Mouse (Mus musculus) hindbrain, embryonic 16.5 days (tissue): ENCODE results near the gene Psmd8. TPM values are rescaled to one million over a fixed set of nuclear protein-coding genes. Genes with fewer than 3 reads are reported as not detected.
"Not testable (repeated sequence)": the region's sequence is repeated elsewhere in the genome, so short reads cannot be mapped to it uniquely, and the experiment has no call there.

Source experiments
- ATAC-seq: fragments of 200-750 bp; cut with Nextera tagmentation; 2 replicates; pipeline ENCODE4 v1.8.0; 2017; ENCODE audit warnings: moderate TSS enrichment, moderate library complexity
- H3K27ac ChIP-seq: fragments of 300-500 bp; sonication (generic); 2 replicates; pipeline ENCODE4 v1.5.1; 2014; ENCODE audit warnings: low read depth, mild to moderate bottlenecking, control low read depth, low read length, moderate library complexity
- H3K27me3 ChIP-seq: fragments of 300-500 bp; sonication (generic); replicated peaks from 2 replicates; pipeline ENCODE4 v1.6.1; 2014; ENCODE audit warnings: low read length; ENCODE audit not compliant: control insufficient read depth, insufficient read depth
- H3K36me3 ChIP-seq: fragments of 300-500 bp; sonication (generic); 2 replicates; pipeline ENCODE4 v1.6.1; 2014; ENCODE audit warnings: mild to moderate bottlenecking, low read length, moderate library complexity, mixed read lengths; ENCODE audit not compliant: control insufficient read depth, insufficient read depth
- H3K4me1 ChIP-seq: fragments of 300-500 bp; sonication (generic); 2 replicates; pipeline ENCODE4 v1.6.1; 2014; ENCODE audit warnings: low read depth, low read length; ENCODE audit not compliant: control insufficient read depth, insufficient read depth
- H3K4me2 ChIP-seq: fragments of 300-500 bp; sonication (generic); 2 replicates; pipeline ENCODE4 v1.6.1; 2014; ENCODE audit warnings: mild to moderate bottlenecking, low read length, control low read depth, moderate library complexity
- H3K4me3 ChIP-seq: fragments of 300-500 bp; sonication (generic); 2 replicates; pipeline ENCODE4 v1.5.1; 2014; ENCODE audit warnings: mild to moderate bottlenecking, low read length, control low read depth, moderate library complexity
- H3K9ac ChIP-seq: fragments of 300-500 bp; sonication (generic); 2 replicates; pipeline ENCODE4 v1.6.1; 2014; ENCODE audit warnings: low read depth, mild to moderate bottlenecking, control low read depth, low read length, moderate library complexity
- H3K9me3 ChIP-seq: fragments of 300-500 bp; sonication (generic); 2 replicates; pipeline ENCODE4 v1.6.1; 2014; ENCODE audit warnings: mild to moderate bottlenecking, low read length, moderate library complexity; ENCODE audit not compliant: control insufficient read depth
- WGBS: fragments of 180-500 bp; shearing (Covaris S2); extraction: QIAGEN DNeasy Blood & Tissue Kit; methylation state at CpG from one replicate; pipeline ENCODE4 v1.1.7; 2014; 5-methylcytosine and 5-hydroxymethylcytosine counted together
- polyA plus RNA-seq: library from polyadenylated mRNA; unstranded; fragments of >200 nt; fragmentation: Nextera tagmentation; extraction: Ambion mirVana; gene quantifications from 2 replicates; pipeline ENCODE4 v1.2.1, GENCODE M21; 2015

The Psmd8 gene
- polyA plus RNA-seq, 1 experiment from 2014 or later: 284 TPM

DNA sequence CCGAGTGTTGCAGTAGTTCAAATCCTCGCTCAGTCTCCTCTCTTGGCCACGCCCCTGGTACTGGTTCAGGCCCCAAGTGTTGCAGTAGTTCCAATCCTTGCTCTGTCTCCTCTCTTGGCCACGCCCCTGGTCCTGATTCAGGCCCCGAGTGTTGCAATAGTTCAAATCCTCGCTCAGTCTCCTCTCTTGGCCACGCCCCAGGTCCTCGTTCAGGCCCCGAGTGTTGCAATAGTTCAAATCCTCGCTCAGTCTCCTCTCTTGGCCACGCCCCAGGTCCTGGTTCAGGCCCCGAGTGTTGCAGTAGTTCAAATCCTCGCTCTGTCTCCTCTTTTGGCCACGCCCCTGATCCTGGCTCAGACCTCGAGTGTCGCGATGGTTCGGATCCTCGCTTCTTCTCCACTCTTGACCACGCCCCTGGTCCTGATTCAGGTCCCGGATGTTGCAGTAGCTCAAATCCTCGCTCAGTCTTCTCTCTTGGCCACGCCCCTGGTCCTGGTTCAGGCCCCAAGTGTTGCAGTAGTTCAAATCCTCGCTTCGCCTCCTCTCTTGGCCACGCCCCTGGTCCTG is 31.8 kb upstream of the Psmd8 start:
- no peaks in the 10 kb centered on the region for H3K9me3 ChIP-seq
- peaks cover 12% of the 10 kb centered on the region for H3K4me1 ChIP-seq
- peak overlapping the region; percentile 40; the same call in 1 of the 2 replicates for H3K4me3 ChIP-seq
- H3K4me2 ChIP-seq: peak overlapping the region; percentile 59
- H3K27ac ChIP-seq: no peak overlapping the region
- no peaks in the 10 kb centered on the region for H3K27me3 ChIP-seq
- ATAC-seq: no peak
- no peak overlapping the region for H3K9ac ChIP-seq
- no peaks in the 10 kb centered on the region for H3K36me3 ChIP-seq
- 11% methylated on average over 26 of the region's 26 CpGs for WGBS

DNA sequence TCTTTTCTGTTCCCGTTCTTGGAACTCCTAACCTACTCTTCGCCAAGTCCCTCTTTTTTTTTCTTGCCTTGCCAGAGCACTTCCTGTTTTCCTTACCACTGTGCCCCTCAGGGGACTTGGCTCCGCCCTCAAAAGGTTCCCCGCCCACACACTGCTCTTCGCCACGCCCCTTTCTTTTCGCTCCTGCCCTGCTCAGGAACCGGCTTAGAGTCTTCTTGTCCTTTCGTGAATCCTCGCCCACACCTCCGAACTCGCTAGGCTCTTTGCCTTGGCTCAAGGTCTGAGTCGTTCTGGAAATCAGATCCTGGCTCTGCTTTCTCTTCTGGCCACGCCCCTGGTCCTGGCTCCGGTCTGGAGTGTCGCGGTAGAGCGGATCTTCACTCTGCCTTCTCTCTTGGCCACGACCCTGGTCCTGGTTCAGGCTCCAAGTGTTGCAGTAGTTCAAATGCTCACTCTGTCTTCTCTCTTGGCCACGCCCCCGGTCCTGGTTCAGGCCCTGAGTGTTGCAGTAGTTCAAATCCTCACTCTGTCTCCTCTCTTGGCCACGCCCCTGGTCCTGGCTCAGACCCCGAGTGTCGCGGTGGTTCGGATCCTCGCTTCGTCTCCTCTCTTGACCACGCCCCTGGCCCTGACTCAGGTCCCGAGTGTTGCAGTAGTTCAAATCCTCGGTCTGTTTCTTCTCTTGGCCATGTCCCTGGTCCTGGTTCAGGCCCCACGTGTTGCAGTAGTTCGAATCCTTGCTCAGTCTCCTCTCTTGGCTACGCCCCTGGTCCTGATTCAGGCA is 31.1 kb upstream of the Psmd8 start:
- H3K9ac ChIP-seq: peak overlapping the region; percentile 50
- 6% methylated on average over 34 of the region's 34 CpGs for WGBS
- H3K27me3 ChIP-seq: no peaks in the 10 kb centered on the region
- H3K36me3 ChIP-seq: no peaks in the 10 kb centered on the region
- H3K4me3 ChIP-seq: peak overlapping the region; percentile 40
- peak overlapping the region; percentile 8; the same call in 1 of the 2 replicates for H3K27ac ChIP-seq
- H3K9me3 ChIP-seq: no peaks in the 10 kb centered on the region
- peak; percentile 53 for ATAC-seq
- peaks cover 12% of the 10 kb centered on the region for H3K4me1 ChIP-seq
- peak overlapping the region; percentile 59 for H3K4me2 ChIP-seq

DNA sequence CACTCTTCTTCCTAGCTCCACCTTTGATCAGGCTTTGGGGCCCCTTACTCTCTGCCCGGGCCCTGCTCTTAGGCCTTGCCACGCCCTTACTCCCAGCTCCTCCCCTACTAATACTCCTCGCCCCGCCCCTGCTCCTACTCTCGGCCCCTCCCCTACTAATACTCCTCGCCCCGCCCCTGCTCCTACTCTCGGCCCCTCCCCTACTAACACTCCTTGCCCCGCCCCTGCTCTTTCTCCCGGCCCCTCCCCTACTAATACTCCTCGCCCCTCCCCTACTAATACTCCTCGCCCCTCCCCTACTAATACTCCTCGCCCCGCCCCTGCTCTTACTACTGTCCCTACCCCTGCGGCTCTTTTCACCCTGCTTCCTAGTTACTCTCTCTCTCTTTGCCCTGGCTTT is 30.5 kb upstream of the Psmd8 start:
- not testable (repeated sequence) for ATAC-seq, H3K9me3 ChIP-seq, H3K36me3 ChIP-seq, H3K9ac ChIP-seq, H3K27me3 ChIP-seq
- peaks cover 12% of the 10 kb centered on the region for H3K4me1 ChIP-seq
- peak overlapping the region; percentile 59 for H3K4me2 ChIP-seq
- H3K27ac ChIP-seq: peak overlapping the region; percentile 8; the same call in 1 of the 2 replicates
- peak overlapping the region; percentile 40 for H3K4me3 ChIP-seq
- 27% methylated on average over 15 of the region's 15 CpGs for WGBS

GRCm38 (mm10) chr7:29202577-29202976 is 22.1 kb upstream of the Psmd8 start:
- H3K27ac ChIP-seq: no peak overlapping the region
- H3K9me3 ChIP-seq: no peaks in the 10 kb centered on the region
- no peaks in the 10 kb centered on the region for H3K36me3 ChIP-seq
- WGBS: 89% methylated on average over 6 of the region's 6 CpGs
- ATAC-seq: no peak
- no peaks in the 10 kb centered on the region for H3K27me3 ChIP-seq
- no peak overlapping the region for H3K4me3 ChIP-seq
- H3K4me2 ChIP-seq: no peak overlapping the region
- H3K4me1 ChIP-seq: no peaks in the 10 kb centered on the region
- H3K9ac ChIP-seq: no peak overlapping the region

GRCm38 (mm10) chr7:29194230-29194629 is 13.7 kb upstream of the Psmd8 start:
- 100% methylated on average over 1 of the region's 1 CpGs for WGBS
- H3K4me1 ChIP-seq, H3K9ac ChIP-seq, ATAC-seq, H3K36me3 ChIP-seq, H3K4me2 ChIP-seq, H3K9me3 ChIP-seq, H3K27ac ChIP-seq, H3K4me3 ChIP-seq, H3K27me3 ChIP-seq: not testable (repeated sequence)

DNA sequence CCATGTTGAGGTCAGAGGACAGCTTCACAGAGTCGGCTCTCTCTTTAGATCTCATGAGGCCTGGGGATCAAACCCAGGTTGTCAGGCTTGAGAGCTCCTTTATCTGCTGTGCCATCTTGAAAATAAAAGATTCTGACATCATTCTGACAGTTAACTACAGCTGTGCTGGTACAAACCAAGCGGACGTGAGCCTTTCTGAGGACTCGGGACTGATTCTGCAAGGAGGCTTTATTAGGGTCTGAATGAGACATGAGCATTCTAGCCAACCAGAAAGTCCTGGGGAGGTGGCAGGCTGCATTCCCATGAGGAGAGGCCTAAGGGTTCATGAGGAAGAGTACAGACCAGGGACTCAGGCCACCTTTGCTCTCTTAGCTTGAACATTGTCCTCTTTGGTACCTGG is 822 bp upstream of the Psmd8 start:
- not testable (repeated sequence) for H3K9me3 ChIP-seq, H3K4me2 ChIP-seq, H3K27me3 ChIP-seq, H3K9ac ChIP-seq, ATAC-seq, H3K36me3 ChIP-seq, H3K4me3 ChIP-seq, H3K27ac ChIP-seq
- 83% methylated on average over 4 of the region's 4 CpGs for WGBS
- peaks cover 17% of the 10 kb centered on the region for H3K4me1 ChIP-seq

- Histone ChIP-seq H3K36me3 (peaks cover 6% of the 10 kb centered on the region), H3K4me2 (peak overlapping the region; percentile 58), H3K27ac (peak overlapping the region; percentile 61; the same call in 1 of the 2 replicates), H3K27me3 (no peaks in the 10 kb centered on the region), H3K4me3 (peak overlapping the region; percentile 74), H3K9ac (0 out of 2 replicates have a peak overlapping the region, but pooled peaks have one; percentile 20), H3K4me1 (peaks cover 17% of the 10 kb centered on the region), H3K9me3 (no peaks in the 10 kb centered on the region)
- no peak; the same call in 1 of the 2 replicates for ATAC-seq
- 41% methylated on average over 5 of the region's 5 CpGs for WGBS
These were observed 344 bp upstream of the Psmd8 start for GRCm38 (mm10) chr7:29180854-29181236.

GRCm38 (mm10) chr7:29179323-29179722 is 1.2 kb downstream of the Psmd8 start:
- peak overlapping the region; percentile 81 for H3K9ac ChIP-seq
- peaks cover 6% of the 10 kb centered on the region; the same call in 1 of the 2 replicates for H3K27me3 ChIP-seq
- no peaks in the 10 kb centered on the region for H3K9me3 ChIP-seq
- no peak for ATAC-seq
- H3K27ac ChIP-seq: no peak overlapping the region
- peaks cover 16% of the 10 kb centered on the region for H3K36me3 ChIP-seq
- peak overlapping the region; percentile 74 for H3K4me3 ChIP-seq
- H3K4me2 ChIP-seq: peak overlapping the region; percentile 90
- WGBS: 59% methylated on average over 7 of the region's 7 CpGs
- peaks cover 17% of the 10 kb centered on the region for H3K4me1 ChIP-seq

DNA sequence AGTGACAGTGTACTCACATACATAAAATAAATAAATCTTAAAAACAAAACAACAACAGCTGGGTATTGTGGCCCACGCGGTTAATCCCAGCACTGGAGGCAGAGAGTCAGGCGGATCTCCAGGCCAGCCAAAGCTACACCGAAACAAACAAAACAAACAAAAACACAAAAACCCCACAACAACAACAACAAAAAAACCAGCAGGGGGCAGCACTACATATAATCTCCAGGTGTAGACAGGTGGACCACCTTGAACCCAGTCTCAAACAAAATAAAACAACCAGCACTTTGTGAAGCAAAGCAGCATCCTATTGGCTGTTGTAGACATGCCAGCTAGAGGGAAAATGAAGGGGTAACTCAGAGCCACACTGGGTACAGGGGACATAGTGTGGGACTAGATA is 2.4 kb downstream of the Psmd8 start:
- ATAC-seq: no peak
- Histone ChIP-seq H3K9ac (no peak overlapping the region), H3K27me3 (peaks cover 15% of the 10 kb centered on the region), H3K4me1 (peaks cover 17% of the 10 kb centered on the region), H3K4me2 (no peak overlapping the region), H3K4me3 (no peak overlapping the region), H3K36me3 (peaks cover 28% of the 10 kb centered on the region), H3K27ac (no peak overlapping the region), H3K9me3 (no peaks in the 10 kb centered on the region)
- 94% methylated on average over 4 of the region's 4 CpGs for WGBS
